Mouse (Mus musculus): ENCODE data around the gene Gm7970.
"Not testable (repeated sequence)": the region's sequence is repeated elsewhere in the genome, so short reads cannot be mapped to it uniquely, and the experiment has no call there.

DNA sequence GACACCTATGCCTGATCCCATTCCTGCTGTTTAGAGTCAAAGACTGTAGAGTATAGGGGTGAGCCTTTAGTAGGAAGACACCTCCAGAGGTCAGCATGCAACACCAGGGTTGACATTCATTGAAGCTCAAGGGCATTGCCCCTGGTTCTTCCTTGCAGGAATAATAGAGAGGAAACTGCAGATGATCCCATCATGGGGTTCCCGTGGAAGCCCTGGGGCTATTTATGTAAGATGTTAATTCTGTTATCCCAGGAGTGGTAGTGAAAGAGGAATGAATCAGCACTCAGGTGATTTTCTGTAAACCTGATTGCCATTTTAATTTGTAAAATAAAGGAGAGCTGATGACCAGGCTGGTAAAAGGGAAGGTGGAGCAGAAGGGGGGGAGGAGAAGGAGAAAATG, 31.0 kb upstream of the Gm7970 start:
- TF ChIP-seq POLR2A (IDR thresholded peaks at IDR 0.05; ENCODE audit: low read depth, low read length); PAX5 (IDR thresholded peaks at IDR 0.05; ENCODE audit: low read length); CTCF (conservative IDR thresholded peaks at IDR 0.05 in 1 of 2, IDR thresholded peaks at IDR 0.05 in 1 of 2; ENCODE audit: low read depth in 2 of 2, low read length in 2 of 2); TCF12 (IDR thresholded peaks at IDR 0.05; ENCODE audit: low read depth, low read length); IRF4 (IDR thresholded peaks at IDR 0.05; ENCODE audit: low read depth, low read length); HCFC1 (IDR thresholded peaks at IDR 0.05; ENCODE audit: low read depth, low read length); ZC3H11A (IDR thresholded peaks at IDR 0.05; ENCODE audit: low read depth, low read length); EP300 (IDR thresholded peaks at IDR 0.05; ENCODE audit: low read length); MAZ (IDR thresholded peaks at IDR 0.05; ENCODE audit: low read depth, low read length); NELFE (IDR thresholded peaks at IDR 0.05; ENCODE audit: low read depth, low read length); UBTF (IDR thresholded peaks at IDR 0.05; ENCODE audit: low read depth, low read length); E2F4 (IDR thresholded peaks at IDR 0.05; ENCODE audit: insufficient replicate concordance, low read depth, low read length); TBP (conservative IDR thresholded peaks at IDR 0.05; ENCODE audit: low read depth, low read length); USF1 (IDR thresholded peaks at IDR 0.05; ENCODE audit: low read depth, low read length): not testable (repeated sequence)
